Mouse (Mus musculus) heart, embryonic 12.5 days (tissue): Measurements from ENCODE around the gene Tmprss2. TPM values are rescaled to one million over a fixed set of nuclear protein-coding genes. Genes with fewer than 3 reads are reported as not detected.

Experiments used
- ATAC-seq: fragments of 200-750 bp; cut with Nextera tagmentation; 2 replicates; pipeline ENCODE4 v1.8.0; 2017; ENCODE audit warnings: moderate TSS enrichment, moderate library complexity; ENCODE audit not compliant: insufficient number of reproducible peaks, low FRiP score
- H3K27ac ChIP-seq: fragments of 300-500 bp; sonication (generic); 2 replicates; pipeline ENCODE4 v1.5.1; 2016; ENCODE audit warnings: mild to moderate bottlenecking, moderate library complexity; ENCODE audit not compliant: poor library complexity, severe bottlenecking
- H3K27me3 ChIP-seq: fragments of 300-500 bp; sonication (generic); replicated peaks from 2 replicates; pipeline ENCODE4 v1.6.1; 2016; ENCODE audit warnings: mild to moderate bottlenecking, moderate library complexity
- H3K36me3 ChIP-seq: fragments of 300-500 bp; sonication (generic); 2 replicates; pipeline ENCODE4 v1.6.1; 2016; ENCODE audit warnings: mild to moderate bottlenecking, moderate library complexity
- H3K4me1 ChIP-seq: fragments of 300-500 bp; sonication (generic); replicated peaks from 2 replicates; pipeline ENCODE4 v1.6.1; 2016; ENCODE audit warnings: mild to moderate bottlenecking
- H3K4me2 ChIP-seq: fragments of 300-500 bp; sonication (generic); 2 replicates; pipeline ENCODE4 v1.6.1; 2016; ENCODE audit warnings: mild to moderate bottlenecking, moderate library complexity
- H3K4me3 ChIP-seq: fragments of 300-500 bp; sonication (generic); 2 replicates; pipeline ENCODE4 v1.5.1; 2016; ENCODE audit warnings: mild to moderate bottlenecking
- H3K9ac ChIP-seq: fragments of 300-500 bp; sonication (generic); 2 replicates; pipeline ENCODE4 v1.6.1; 2016; ENCODE audit warnings: mild to moderate bottlenecking, moderate library complexity
- H3K9me3 ChIP-seq: fragments of 300-500 bp; sonication (generic); replicated peaks from 2 replicates; pipeline ENCODE4 v1.6.1; 2016; ENCODE audit warnings: mild to moderate bottlenecking, moderate library complexity
- WGBS: fragments of 180-500 bp; shearing (Covaris S2); methylation state at CpG from one replicate; pipeline ENCODE4 v1.1.7; 2016; 5-methylcytosine and 5-hydroxymethylcytosine counted together
- polyA plus RNA-seq: library from polyadenylated mRNA; unstranded; fragments of >200 nt; fragmentation: Nextera tagmentation; extraction: Ambion mirVana; gene quantifications from 2 replicates; pipeline ENCODE4 v1.2.1, GENCODE M21; 2016

Gene Tmprss2
- 0.15 and 0.46 TPM in 2 replicates for polyA plus RNA-seq

- Histone ChIP-seq H3K9me3 (no peaks in the 10 kb centered on the region), H3K27ac (no peak within 1 kb of the TSS), H3K27me3 (peaks cover 51% of the 10 kb centered on the region), H3K36me3 (no peaks in the 10 kb centered on the region), H3K4me3 (peak within 1 kb of the TSS; percentile 52), H3K4me1 (peaks cover 21% of the 10 kb centered on the region), H3K4me2 (peak within 1 kb of the TSS; percentile 94), H3K9ac (0 out of 2 replicates have a peak within 1 kb of the TSS, but pooled peaks have one; percentile 7)
- peak; percentile 18 for ATAC-seq
- under 1% methylated on average over 30 of the region's 30 CpGs for WGBS
These were observed at the start of gene Tmprss2 for GRCm38 (mm10) chr16:97610939-97611338. TSS of gene Tmprss2 (minus strand) at chr16:97611195.

- H3K27ac ChIP-seq, result no peak overlapping the region
- WGBS, result 17% methylated on average over 1 of the region's 1 CpGs
These were observed 48.2 kb upstream of the Tmprss2 start for GRCm38 (mm10) chr16:97659225-97659658.

GRCm38 (mm10) chr16:97658481-97658880, 47.5 kb upstream of the Tmprss2 start:
- no peak overlapping the region for H3K9ac ChIP-seq
- no peak overlapping the region for H3K4me2 ChIP-seq
- no peak overlapping the region for H3K4me3 ChIP-seq
- peaks cover 10% of the 10 kb centered on the region for H3K4me1 ChIP-seq
- H3K27me3 ChIP-seq, result 0 out of 2 replicates have a peak, but pooled peaks cover 4% of the 10 kb centered on the region
- no peak overlapping the region for H3K27ac ChIP-seq
- no peaks in the 10 kb centered on the region for H3K36me3 ChIP-seq
- no peaks in the 10 kb centered on the region for H3K9me3 ChIP-seq
- WGBS, result 73% methylated on average over 6 of the region's 6 CpGs
- no peak for ATAC-seq

More at GRCm38 (mm10) chr16:97659225-97659658, 48.2 kb upstream of the Tmprss2 start:
- Histone ChIP-seq H3K4me3 (no peak overlapping the region), H3K27me3 (0 out of 2 replicates have a peak, but pooled peaks cover 4% of the 10 kb centered on the region), H3K36me3 (no peaks in the 10 kb centered on the region), H3K4me1 (peaks cover 10% of the 10 kb centered on the region), H3K9me3 (no peaks in the 10 kb centered on the region), H3K9ac (no peak overlapping the region), H3K4me2 (no peak overlapping the region)
- ATAC-seq, result peak; percentile 39; the same call in 1 of the 2 replicates

DNA sequence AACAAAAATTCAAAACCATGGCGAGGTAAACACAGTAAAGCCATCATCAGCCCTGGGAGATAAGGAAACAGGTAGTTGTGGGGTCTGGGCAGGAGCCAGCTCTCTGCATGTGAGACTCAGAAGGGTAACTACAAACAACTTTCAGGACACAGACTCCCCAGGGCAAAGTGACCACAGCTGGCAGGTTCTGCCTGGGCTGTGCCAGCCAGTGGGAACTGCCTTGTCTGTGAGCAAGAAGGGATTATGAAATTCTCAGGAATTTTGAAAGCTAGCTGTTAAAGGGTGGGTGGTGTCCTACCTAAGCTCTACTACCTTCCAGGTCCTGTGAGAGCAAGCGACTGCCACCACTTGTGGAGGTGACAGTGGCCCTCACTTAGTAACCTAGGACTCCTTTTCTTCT, 44.8 kb upstream of the Tmprss2 start:
- Histone ChIP-seq H3K27ac (no peak overlapping the region), H3K36me3 (no peaks in the 10 kb centered on the region), H3K9me3 (no peaks in the 10 kb centered on the region), H3K4me1 (peaks cover 10% of the 10 kb centered on the region), H3K4me2 (no peak overlapping the region), H3K9ac (no peak overlapping the region), H3K4me3 (no peak overlapping the region), H3K27me3 (no peaks in the 10 kb centered on the region)
- WGBS, result 65% methylated on average over 2 of the region's 2 CpGs
- no peak for ATAC-seq

GRCm38 (mm10) chr16:97649522-97650188, 38.7 kb upstream of the Tmprss2 start:
- Histone ChIP-seq H3K4me3 (no peak overlapping the region), H3K9me3 (no peaks in the 10 kb centered on the region), H3K36me3 (no peaks in the 10 kb centered on the region), H3K27ac (no peak overlapping the region), H3K4me1 (no peaks in the 10 kb centered on the region), H3K4me2 (no peak overlapping the region), H3K27me3 (no peaks in the 10 kb centered on the region), H3K9ac (no peak overlapping the region)
- ATAC-seq, result no peak
- WGBS, result 60% methylated on average over 9 of the region's 9 CpGs

GRCm38 (mm10) chr16:97644681-97645080, 33.7 kb upstream of the Tmprss2 start:
- Histone ChIP-seq H3K4me3 (no peak overlapping the region), H3K4me2 (no peak overlapping the region), H3K4me1 (no peaks in the 10 kb centered on the region), H3K9ac (no peak overlapping the region), H3K9me3 (no peaks in the 10 kb centered on the region; the same call in 1 of the 2 replicates), H3K27ac (no peak overlapping the region), H3K36me3 (no peaks in the 10 kb centered on the region), H3K27me3 (no peaks in the 10 kb centered on the region; the same call in 1 of the 2 replicates)
- no peak for ATAC-seq

GRCm38 (mm10) chr16:97639630-97640029, 28.6 kb upstream of the Tmprss2 start:
- 75% methylated on average over 3 of the region's 3 CpGs for WGBS
- Histone ChIP-seq H3K27ac (no peak overlapping the region), H3K27me3 (no peaks in the 10 kb centered on the region; the same call in 1 of the 2 replicates), H3K36me3 (no peaks in the 10 kb centered on the region), H3K4me2 (no peak overlapping the region), H3K4me1 (no peaks in the 10 kb centered on the region), H3K4me3 (no peak overlapping the region), H3K9me3 (no peaks in the 10 kb centered on the region; the same call in 1 of the 2 replicates), H3K9ac (no peak overlapping the region)
- ATAC-seq, result no peak

- Histone ChIP-seq H3K4me1 (no peaks in the 10 kb centered on the region), H3K9ac (no peak overlapping the region), H3K27ac (no peak overlapping the region), H3K4me3 (no peak overlapping the region), H3K27me3 (no peaks in the 10 kb centered on the region), H3K36me3 (no peaks in the 10 kb centered on the region), H3K9me3 (no peaks in the 10 kb centered on the region), H3K4me2 (no peak overlapping the region)
- WGBS, result 54% methylated on average over 4 of the region's 4 CpGs
- no peak for ATAC-seq
These were observed 22.0 kb upstream of the Tmprss2 start for GRCm38 (mm10) chr16:97632880-97633484.

- WGBS, result 80% methylated on average over 6 of the region's 6 CpGs
- no peaks in the 10 kb centered on the region for H3K36me3 ChIP-seq
- no peak overlapping the region for H3K27ac ChIP-seq
- no peak for ATAC-seq
- H3K4me2 ChIP-seq, result no peak overlapping the region
- H3K4me1 ChIP-seq, result 0 out of 2 replicates have a peak, but pooled peaks cover 4% of the 10 kb centered on the region
- H3K4me3 ChIP-seq, result no peak overlapping the region
- H3K9ac ChIP-seq, result no peak overlapping the region
- no peaks in the 10 kb centered on the region for H3K9me3 ChIP-seq
- H3K27me3 ChIP-seq, result no peaks in the 10 kb centered on the region
These were observed 12.2 kb upstream of the Tmprss2 start for GRCm38 (mm10) chr16:97623166-97623565.

GRCm38 (mm10) chr16:97622383-97622889, 11.4 kb upstream of the Tmprss2 start:
- Histone ChIP-seq H3K4me2 (no peak overlapping the region), H3K27me3 (no peaks in the 10 kb centered on the region), H3K9ac (no peak overlapping the region), H3K9me3 (no peaks in the 10 kb centered on the region), H3K36me3 (no peaks in the 10 kb centered on the region), H3K27ac (no peak overlapping the region), H3K4me1 (0 out of 2 replicates have a peak, but pooled peaks cover 4% of the 10 kb centered on the region), H3K4me3 (no peak overlapping the region)
- 34% methylated on average over 2 of the region's 2 CpGs for WGBS
- ATAC-seq, result no peak

DNA sequence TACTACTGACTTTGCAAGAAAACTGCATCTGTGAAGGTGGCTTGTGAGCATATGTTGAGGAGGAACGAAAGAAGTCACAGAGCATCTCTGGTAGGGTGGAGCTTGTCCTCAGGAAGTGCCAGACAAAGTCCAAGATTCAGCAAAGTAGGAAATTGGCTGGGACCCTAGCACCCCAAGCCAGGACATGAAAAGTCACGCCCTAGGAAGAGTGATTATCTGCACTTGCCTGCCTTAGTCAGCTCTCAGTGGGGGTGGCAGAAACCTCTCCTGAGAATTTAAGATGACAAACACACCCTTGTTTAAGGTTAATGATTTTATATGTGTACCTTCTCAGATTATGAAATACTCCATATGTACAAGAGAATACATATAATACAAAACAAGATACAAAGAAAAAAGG, 7.3 kb upstream of the Tmprss2 start:
- peaks cover 3% of the 10 kb centered on the region; the same call in 1 of the 2 replicates for H3K27me3 ChIP-seq
- WGBS, result 54% methylated on average over 2 of the region's 2 CpGs
- H3K36me3 ChIP-seq, result no peaks in the 10 kb centered on the region
- no peak overlapping the region for H3K4me3 ChIP-seq
- H3K9ac ChIP-seq, result no peak overlapping the region
- H3K4me2 ChIP-seq, result no peak overlapping the region
- no peaks in the 10 kb centered on the region for H3K9me3 ChIP-seq
- no peak overlapping the region for H3K27ac ChIP-seq
- 0 out of 2 replicates have a peak, but pooled peaks cover 9% of the 10 kb centered on the region for H3K4me1 ChIP-seq
- no peak for ATAC-seq
